Mouse (Mus musculus): ENCODE results near the gene Nt5e.

The Nt5e gene

GRCm38 (mm10) chr9:88348623-88349022, 21.6 kb downstream of the Nt5e start:
- DNase-seq = peak in 1 of 2 experiments; percentile 21

GRCm38 (mm10) chr9:88350317-88350716, 23.3 kb downstream of the Nt5e start:
- no peak for DNase-seq

- no peak for DNase-seq
These were observed 24.2 kb downstream of the Nt5e start for GRCm38 (mm10) chr9:88351163-88351562.

GRCm38 (mm10) chr9:88352741-88353140, 25.7 kb downstream of the Nt5e start:
- no peak for DNase-seq

GRCm38 (mm10) chr9:88353459-88353858, 26.5 kb downstream of the Nt5e start:
- DNase-seq = no peak

- DNase-seq = no peak
These were observed 30.2 kb downstream of the Nt5e start for GRCm38 (mm10) chr9:88357173-88357572.

GRCm38 (mm10) chr9:88359140-88359539, 32.1 kb downstream of the Nt5e start:
- DNase-seq = no peak

GRCm38 (mm10) chr9:88361211-88361909, 34.4 kb downstream of the Nt5e start:
- DNase-seq = peak in 1 of 2 experiments; percentile 37

GRCm38 (mm10) chr9:88362055-88362850, 35.3 kb downstream of the Nt5e start:
- no peak for DNase-seq

- no peak for DNase-seq
These were observed 36.1 kb downstream of the Nt5e start for GRCm38 (mm10) chr9:88363102-88363501.

GRCm38 (mm10) chr9:88366308-88366707, 39.3 kb downstream of the Nt5e start:
- no peak for DNase-seq

GRCm38 (mm10) chr9:88366819-88367218, 39.8 kb downstream of the Nt5e start:
- no peak for DNase-seq

GRCm38 (mm10) chr9:88367322-88367721, 40.3 kb downstream of the Nt5e start:
- DNase-seq = no peak

- DNase-seq = no peak
These were observed 40.8 kb downstream of the Nt5e start for GRCm38 (mm10) chr9:88367751-88368150.

GRCm38 (mm10) chr9:88368476-88368875, 41.5 kb downstream of the Nt5e start:
- no peak for DNase-seq

GRCm38 (mm10) chr9:88369666-88370065, 42.7 kb downstream of the Nt5e start:
- no peak for DNase-seq

- no peak for DNase-seq
These were observed 44.2 kb downstream of the Nt5e start for GRCm38 (mm10) chr9:88371201-88371600.

GRCm38 (mm10) chr9:88373001-88373400, 46.0 kb downstream of the Nt5e start:
- no peak for DNase-seq

- no peak for DNase-seq
These were observed 50.5 kb downstream of the Nt5e start for GRCm38 (mm10) chr9:88377483-88377882.

- no peak for DNase-seq
These were observed 52.1 kb downstream of the Nt5e start for GRCm38 (mm10) chr9:88379057-88379456.

- DNase-seq = no peak
These were observed 53.1 kb downstream of the Nt5e start for GRCm38 (mm10) chr9:88380076-88380475.

GRCm38 (mm10) chr9:88380542-88380941, 53.5 kb downstream of the Nt5e start:
- DNase-seq = no peak

GRCm38 (mm10) chr9:88388826-88389225, 61.8 kb downstream of the Nt5e start:
- DNase-seq = no peak

GRCm38 (mm10) chr9:88394852-88395251, 67.9 kb downstream of the Nt5e start:
- no peak for DNase-seq

Measured in lung, postnatal 4 days (tissue).